Mouse (Mus musculus) lung, adult 2 months (tissue): Measurements from ENCODE around the gene Arid5b.

Experiments used
- CTCF ChIP-seq: fragments of 200-500 bp; IDR thresholded peaks from 2 replicates; pipeline ENCODE4 v1.5.1; 2011; ENCODE audit warnings: mild to moderate bottlenecking, low read length, control low read depth; ENCODE audit not compliant: insufficient read depth
- POLR2A ChIP-seq: fragments of 200-500 bp; IDR thresholded peaks from 2 replicates; pipeline ENCODE4 v1.6.1; 2011; ENCODE audit warnings: low read depth, mild to moderate bottlenecking, control low read depth, low read length, borderline replicate concordance; ENCODE audit errors: extremely low read depth

DNA sequence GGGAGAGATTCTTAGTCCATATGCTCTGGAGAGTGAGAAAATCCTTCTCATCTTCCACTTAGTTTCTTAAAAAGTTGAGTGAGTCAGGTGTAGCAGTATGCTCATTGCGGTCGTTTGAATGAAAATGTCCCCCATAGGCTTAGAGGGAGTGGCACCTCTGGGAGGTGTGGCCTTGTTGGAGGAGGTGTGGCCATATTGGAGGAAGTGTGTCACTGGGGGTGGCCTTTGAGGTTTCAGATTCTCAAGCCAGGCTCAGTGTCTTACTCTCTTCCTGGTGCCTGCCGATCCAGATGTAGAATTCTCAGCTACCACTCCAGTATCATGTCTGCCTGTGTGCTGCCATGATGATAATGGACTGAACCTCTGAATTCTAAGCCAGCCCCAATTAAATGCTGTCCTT lies 199.8 kb downstream of the Arid5b start:
- no peak for TF ChIP-seq POLR2A
- TF ChIP-seq CTCF = no peak
